Mouse (Mus musculus) midbrain, embryonic 10.5 days (tissue): ENCODE measurements around the gene Tfb2m. TPM values are rescaled to one million over a fixed set of nuclear protein-coding genes. Genes with fewer than 3 reads are reported as not detected.

ENCODE experiments used
- polyA plus RNA-seq: library from polyadenylated mRNA; unstranded; fragments of >200 nt; fragmentation: Nextera tagmentation; extraction: Ambion mirVana; gene quantifications from 2 replicates; pipeline ENCODE4 v1.2.1, GENCODE M21; 2016

Gene Tfb2m
- polyA plus RNA-seq, 1 experiment from 2014 or later: 25.5 TPM

Other genes with a start within 250 kb of the Tfb2m start
- 11.7 and 15.3 TPM in 2 replicates for gene Smyd3, start 28.2 kb downstream of the Tfb2m start, polyA plus RNA-seq
- 19.7 and 23.5 TPM in 2 replicates for gene Cnst, start 103 bp upstream of the Tfb2m start, polyA plus RNA-seq
- 78.0 and 81.5 TPM in 2 replicates for gene Sccpdh, start 121.9 kb upstream of the Tfb2m start, polyA plus RNA-seq
- gene Kif28, start 199.0 kb upstream of the Tfb2m start, polyA plus RNA-seq: 0.05 TPM in 1 of 2 replicates, not detected in the other